Mouse (Mus musculus) intestine, postnatal 0 days (tissue): Measurements from ENCODE around the gene Poc1a. TPM values are rescaled to one million over a fixed set of nuclear protein-coding genes. Genes with fewer than 3 reads are reported as not detected.
A peak's percentile ranks its signal among the peaks of the same experiment; 100 is the strongest.

Experiments
- ATAC-seq: fragments of 200-750 bp; cut with Nextera tagmentation; 2 replicates; pipeline ENCODE4 v1.8.0; 2017; ENCODE audit warnings: mild to moderate bottlenecking, moderate TSS enrichment, moderate library complexity
- H3K27ac ChIP-seq: fragments of 300-500 bp; sonication (generic); 2 replicates; pipeline ENCODE4 v1.5.1; 2014; ENCODE audit warnings: mild to moderate bottlenecking, low read depth, low read length, moderate library complexity
- H3K27me3 ChIP-seq: fragments of 300-500 bp; sonication (generic); replicated peaks from 2 replicates; pipeline ENCODE4 v1.6.1; 2014; ENCODE audit warnings: low read length, mixed read lengths; ENCODE audit not compliant: control insufficient read depth, insufficient read depth
- H3K36me3 ChIP-seq: fragments of 300-500 bp; sonication (generic); 2 replicates; pipeline ENCODE4 v1.6.1; 2014; ENCODE audit warnings: mild to moderate bottlenecking, moderate library complexity; ENCODE audit not compliant: control insufficient read depth, insufficient read depth
- H3K4me1 ChIP-seq: fragments of 300-500 bp; sonication (generic); replicated peaks from 2 replicates; pipeline ENCODE4 v1.6.1; 2014; ENCODE audit warnings: antibody characterized with exemption, low read length, mixed read lengths; ENCODE audit not compliant: control insufficient read depth, insufficient read depth
- H3K4me2 ChIP-seq: fragments of 300-500 bp; sonication (generic); replicated peaks from 2 replicates; pipeline ENCODE4 v1.6.1; 2014; ENCODE audit warnings: low read depth, mild to moderate bottlenecking, moderate library complexity
- H3K4me3 ChIP-seq: fragments of 300-500 bp; sonication (generic); 2 replicates; pipeline ENCODE4 v1.5.1; 2014; ENCODE audit warnings: low read depth, low read length
- H3K9ac ChIP-seq: fragments of 300-500 bp; sonication (generic); 2 replicates; pipeline ENCODE4 v1.6.1; 2014; ENCODE audit warnings: mild to moderate bottlenecking, low read depth, low read length
- H3K9me3 ChIP-seq: fragments of 300-500 bp; sonication (generic); 2 replicates; pipeline ENCODE4 v1.6.1; 2016; ENCODE audit warnings: mixed run types; ENCODE audit not compliant: control insufficient read depth
- CTCF ChIP-seq: sonication (generic); IDR thresholded peaks from 2 replicates; pipeline ENCODE4 v1.5.1; 2016; ENCODE audit warnings: low read depth, mild to moderate bottlenecking, control low read depth, antibody characterized with exemption, moderate library complexity
- WGBS: fragments of 180-500 bp; shearing (Covaris S2); extraction: QIAGEN DNeasy Blood & Tissue Kit; methylation state at CpG from one replicate; pipeline ENCODE4 v1.1.7; 2014; 5-methylcytosine and 5-hydroxymethylcytosine counted together
- polyA plus RNA-seq: library from polyadenylated mRNA; unstranded; fragments of >200 nt; fragmentation: Nextera tagmentation; extraction: Ambion mirVana; gene quantifications from 2 replicates; pipeline ENCODE4 v1.2.1, GENCODE M21; 2015

Poc1a gene
- polyA plus RNA-seq, 1 experiment from 2014 or later = 11.5 TPM

- WGBS = 38% methylated on average over 4 of the region's 4 CpGs
Observed at GRCm38 (mm10) chr9:106397733-106398132, 116.9 kb downstream of the Poc1a start.

GRCm38 (mm10) chr9:106398667-106399311, 117.9 kb downstream of the Poc1a start:
- 59% methylated on average over 9 of the region's 9 CpGs for WGBS
- no peak overlapping the region for H3K4me3 ChIP-seq
- H3K4me1 ChIP-seq = no peaks in the 10 kb centered on the region
- H3K36me3 ChIP-seq = no peaks in the 10 kb centered on the region
- ATAC-seq = 0 out of 2 replicates have a peak, but pooled peaks have one; percentile 23
- TF ChIP-seq CTCF = no peak
- H3K4me2 ChIP-seq = no peak overlapping the region
- no peaks in the 10 kb centered on the region for H3K9me3 ChIP-seq
- no peak overlapping the region for H3K27ac ChIP-seq
- H3K27me3 ChIP-seq = no peaks in the 10 kb centered on the region
- no peak overlapping the region for H3K9ac ChIP-seq

More at GRCm38 (mm10) chr9:106397733-106398132, 116.9 kb downstream of the Poc1a start:
- H3K4me2 ChIP-seq = no peak overlapping the region
- no peaks in the 10 kb centered on the region for H3K9me3 ChIP-seq
- no peak overlapping the region for H3K4me3 ChIP-seq
- H3K9ac ChIP-seq = no peak overlapping the region
- no peaks in the 10 kb centered on the region for H3K27me3 ChIP-seq
- H3K4me1 ChIP-seq = no peaks in the 10 kb centered on the region
- TF ChIP-seq CTCF = no peak
- H3K36me3 ChIP-seq = no peaks in the 10 kb centered on the region
- no peak for ATAC-seq
- no peak overlapping the region for H3K27ac ChIP-seq

- Histone ChIP-seq H3K27ac (no peak overlapping the region), H3K4me3 (no peak overlapping the region), H3K4me1 (no peaks in the 10 kb centered on the region), H3K36me3 (no peaks in the 10 kb centered on the region), H3K27me3 (no peaks in the 10 kb centered on the region), H3K9me3 (no peaks in the 10 kb centered on the region), H3K9ac (no peak overlapping the region), H3K4me2 (no peak overlapping the region)
- TF ChIP-seq CTCF = no peak
- WGBS = 82% methylated on average over 3 of the region's 3 CpGs
- no peak for ATAC-seq
Observed at GRCm38 (mm10) chr9:106399808-106400207, 118.9 kb downstream of the Poc1a start.

Other genes with a start within 250 kb of the Poc1a start
- 39.8 and 46.6 TPM in 2 replicates for gene Col6a4, start 184.3 kb upstream of the Poc1a start, polyA plus RNA-seq
- gene Glyctk, start 122.9 kb upstream of the Poc1a start, polyA plus RNA-seq = 17.4 and 20.6 TPM in 2 replicates
- 10.6 and 11.3 TPM in 2 replicates for gene Wdr82, start 110.1 kb upstream of the Poc1a start, polyA plus RNA-seq
- 10.0 and 10.8 TPM in 2 replicates for gene Ppm1m, start 81.3 kb upstream of the Poc1a start, polyA plus RNA-seq
- gene Twf2, start 78.0 kb upstream of the Poc1a start, polyA plus RNA-seq = 21.9 and 25.6 TPM in 2 replicates
- gene Tlr9, start 58.5 kb upstream of the Poc1a start, polyA plus RNA-seq = 0.08 and 0.09 TPM in 2 replicates
- 81.2 and 82.9 TPM in 2 replicates for gene Alas1, start 32.4 kb upstream of the Poc1a start, polyA plus RNA-seq
- 4.6 TPM in 2 replicates for gene Dusp7, start 87.6 kb downstream of the Poc1a start, polyA plus RNA-seq
- 539 and 575 TPM in 2 replicates for gene Rpl29, start 148.4 kb downstream of the Poc1a start, polyA plus RNA-seq
- gene Acy1, start 157.3 kb downstream of the Poc1a start, polyA plus RNA-seq = 42.2 and 43.2 TPM in 2 replicates
- gene Abhd14b, start 166.4 kb downstream of the Poc1a start, polyA plus RNA-seq = 35.9 and 38.1 TPM in 2 replicates
- gene Abhd14a, start 166.6 kb downstream of the Poc1a start, polyA plus RNA-seq = 20.8 and 21.0 TPM in 2 replicates
- 13.8 and 15.7 TPM in 2 replicates for gene Pcbp4, start 172.2 kb downstream of the Poc1a start, polyA plus RNA-seq
- 0.17 and 0.26 TPM in 2 replicates for gene Gpr62, start 184.9 kb downstream of the Poc1a start, polyA plus RNA-seq
- gene Rrp9, start 194.9 kb downstream of the Poc1a start, polyA plus RNA-seq = 17.7 and 19.4 TPM in 2 replicates
- 2.5 and 3.8 TPM in 2 replicates for gene Parp3, start 195.9 kb downstream of the Poc1a start, polyA plus RNA-seq
- gene Iqcf1, start 218.9 kb downstream of the Poc1a start, polyA plus RNA-seq = not detected in 2 replicates
- gene Iqcf5, start 233.5 kb downstream of the Poc1a start, polyA plus RNA-seq = not detected in 2 replicates